Mouse (Mus musculus) liver, embryonic 14.5 days (tissue): ENCODE data around the gene Cnih1.

ENCODE experiments used
- CTCF ChIP-seq: IDR thresholded peaks from 2 replicates; pipeline ENCODE4 v1.5.1; 2016; ENCODE audit warnings: antibody characterized with exemption, low read depth, control low read depth
- EP300 ChIP-seq: IDR thresholded peaks from 2 replicates; pipeline ENCODE4 v1.6.1; 2016; ENCODE audit warnings: antibody characterized with exemption, low read depth

DNA sequence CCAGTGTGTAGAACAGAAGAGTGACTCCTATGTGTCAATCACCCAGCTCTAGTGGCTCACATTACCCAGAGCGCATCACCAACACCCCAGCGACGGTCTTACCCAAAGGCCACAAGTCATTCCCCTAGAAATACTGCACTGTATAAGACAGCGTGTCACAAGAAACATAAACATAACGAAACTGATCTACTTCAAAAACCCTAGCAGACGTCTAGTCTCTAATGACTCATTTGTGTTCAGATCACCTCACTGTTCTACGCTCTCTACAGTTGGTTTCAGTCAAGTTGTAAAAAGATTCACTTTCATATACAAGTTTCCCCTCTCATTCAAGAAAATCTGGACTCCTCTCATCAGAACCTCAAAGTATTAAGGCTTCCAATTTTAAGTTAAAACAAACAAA, 30.5 kb upstream of the Cnih1 start:
- TF ChIP-seq EP300 = no peak
- no peak for TF ChIP-seq CTCF
